Mouse (Mus musculus): ENCODE data around the gene Mmp12. TPM values are rescaled to one million over a fixed set of nuclear protein-coding genes. Genes with fewer than 3 reads are reported as not detected.
"Not testable (repeated sequence)": the region's sequence is repeated elsewhere in the genome, so short reads cannot be mapped to it uniquely, and the experiment has no call there.

Gene Mmp12
- polyA plus RNA-seq (2015; fragmentation: Nextera tagmentation; extraction: Ambion mirVana): 1.7 and 1.8 TPM in 2 replicates

GRCm38 (mm10) chr9:7344107-7344506, at the start of gene Mmp12:
Gene Mmp12 (plus strand): TSS chr9:7344381.
- H3K9me3 ChIP-seq (replicated peaks; ENCODE audit: control insufficient read depth, low read length): no peaks in the 10 kb centered on the region
- no peak within 1 kb of the TSS for H3K9ac ChIP-seq (ENCODE audit: low read length)
- no peak within 1 kb of the TSS for H3K27ac ChIP-seq (ENCODE audit: low read length)
- no peak for ATAC-seq (replicated peaks; ENCODE audit: extremely low read depth, insufficient read depth, low FRiP score)
- H3K4me3 ChIP-seq (ENCODE audit: low read length): no peak within 1 kb of the TSS
- no peaks in the 10 kb centered on the region for H3K4me1 ChIP-seq (ENCODE audit: control insufficient read depth, insufficient read depth, low read length)
- no peaks in the 10 kb centered on the region for H3K36me3 ChIP-seq (ENCODE audit: control insufficient read depth, insufficient read depth)
- H3K4me2 ChIP-seq (ENCODE audit: low read depth, low read length): no peak within 1 kb of the TSS
- H3K27me3 ChIP-seq (ENCODE audit: control insufficient read depth, insufficient read depth, low read length): no peaks in the 10 kb centered on the region

GRCm38 (mm10) chr9:7331847-7332246, 12.3 kb upstream of the Mmp12 start:
- no peaks in the 10 kb centered on the region for H3K36me3 ChIP-seq (ENCODE audit: control insufficient read depth, insufficient read depth)
- no peak overlapping the region for H3K9ac ChIP-seq (ENCODE audit: low read length)
- no peak for ATAC-seq (replicated peaks; ENCODE audit: extremely low read depth, insufficient read depth, low FRiP score)
- H3K9me3 ChIP-seq (replicated peaks; ENCODE audit: control insufficient read depth, low read length): no peaks in the 10 kb centered on the region
- H3K4me3 ChIP-seq (ENCODE audit: low read length): no peak overlapping the region
- no peak overlapping the region for H3K4me2 ChIP-seq (ENCODE audit: low read depth, low read length)
- H3K27ac ChIP-seq (ENCODE audit: low read length): no peak overlapping the region
- no peaks in the 10 kb centered on the region for H3K4me1 ChIP-seq (ENCODE audit: control insufficient read depth, insufficient read depth, low read length)
- no peaks in the 10 kb centered on the region for H3K27me3 ChIP-seq (ENCODE audit: control insufficient read depth, insufficient read depth, low read length)

DNA sequence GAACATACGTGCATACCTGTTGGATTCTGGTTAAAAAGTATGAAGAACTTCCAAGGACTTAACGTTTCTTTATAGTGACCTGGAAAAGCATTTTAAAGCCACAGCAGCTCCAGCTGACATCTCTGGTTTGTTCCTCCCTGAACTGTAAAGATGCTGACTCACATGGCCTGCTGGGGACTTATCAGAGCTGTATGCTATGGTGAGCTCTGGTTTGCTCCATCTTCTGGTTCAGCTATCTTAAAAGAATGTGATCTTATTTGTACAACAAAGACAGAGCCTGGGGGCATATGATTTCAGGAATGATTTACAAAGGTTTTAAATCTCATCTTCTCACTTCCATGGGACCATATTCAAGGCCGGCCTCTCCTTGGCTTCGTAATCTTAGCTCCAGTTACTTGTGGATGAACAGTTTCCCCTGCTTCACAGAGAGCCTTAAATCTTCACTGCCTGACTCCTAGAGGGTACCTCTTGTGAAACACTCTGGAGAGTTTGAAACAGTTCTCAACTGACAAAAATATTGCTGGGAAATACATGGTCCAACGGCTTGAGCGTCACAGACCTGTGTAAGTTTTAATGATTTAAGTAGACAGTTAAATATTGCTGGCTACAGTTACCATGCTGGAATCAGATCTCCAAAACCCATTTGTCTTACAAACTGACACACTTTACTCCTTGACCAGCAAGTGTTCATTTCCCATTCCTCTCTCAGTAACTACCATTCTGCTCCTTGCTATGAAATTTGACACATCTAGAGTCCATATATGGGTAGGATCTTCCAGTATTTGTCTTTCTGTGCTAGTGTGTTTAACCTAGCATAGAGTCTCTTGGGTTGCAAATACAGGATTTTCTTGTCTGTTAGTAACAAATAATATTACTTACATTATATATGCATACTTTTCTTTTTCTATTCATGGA, 8.2 kb upstream of the Mmp12 start:
- no peaks in the 10 kb centered on the region for H3K36me3 ChIP-seq (ENCODE audit: control insufficient read depth, insufficient read depth)
- no peak overlapping the region for H3K4me3 ChIP-seq (ENCODE audit: low read length)
- no peaks in the 10 kb centered on the region for H3K9me3 ChIP-seq (replicated peaks; ENCODE audit: control insufficient read depth, low read length)
- H3K9ac ChIP-seq (ENCODE audit: low read length): no peak overlapping the region
- no peaks in the 10 kb centered on the region for H3K27me3 ChIP-seq (ENCODE audit: control insufficient read depth, insufficient read depth, low read length)
- H3K4me2 ChIP-seq (ENCODE audit: low read depth, low read length): no peak overlapping the region
- 84% methylated on average over 5 of the region's 6 CpGs for WGBS
- no peak for ATAC-seq (replicated peaks; ENCODE audit: extremely low read depth, insufficient read depth, low FRiP score)
- H3K27ac ChIP-seq (ENCODE audit: low read length): no peak overlapping the region
- no peaks in the 10 kb centered on the region for H3K4me1 ChIP-seq (ENCODE audit: control insufficient read depth, insufficient read depth, low read length)

GRCm38 (mm10) chr9:7336740-7337483, 7.3 kb upstream of the Mmp12 start:
- no peak for ATAC-seq (replicated peaks; ENCODE audit: extremely low read depth, insufficient read depth, low FRiP score)
- Histone ChIP-seq H3K9ac (ENCODE audit: low read length) (no peak overlapping the region), H3K27ac (ENCODE audit: low read length) (no peak overlapping the region), H3K4me2 (ENCODE audit: low read depth, low read length) (no peak overlapping the region), H3K4me3 (ENCODE audit: low read length) (no peak overlapping the region), H3K4me1 (ENCODE audit: control insufficient read depth, insufficient read depth, low read length) (no peaks in the 10 kb centered on the region), H3K36me3 (ENCODE audit: control insufficient read depth, insufficient read depth) (no peaks in the 10 kb centered on the region), H3K9me3 (replicated peaks; ENCODE audit: control insufficient read depth, low read length) (no peaks in the 10 kb centered on the region), H3K27me3 (ENCODE audit: control insufficient read depth, insufficient read depth, low read length) (no peaks in the 10 kb centered on the region)

GRCm38 (mm10) chr9:7345513-7345912, 1.3 kb downstream of the Mmp12 start:
- H3K27me3 ChIP-seq (ENCODE audit: control insufficient read depth, insufficient read depth, low read length): no peaks in the 10 kb centered on the region
- 81% methylated on average over 2 of the region's 2 CpGs for WGBS
- H3K27ac ChIP-seq (ENCODE audit: low read length): no peak overlapping the region
- H3K9me3 ChIP-seq (replicated peaks; ENCODE audit: control insufficient read depth, low read length): no peaks in the 10 kb centered on the region
- no peak for ATAC-seq (replicated peaks; ENCODE audit: extremely low read depth, insufficient read depth, low FRiP score)
- H3K4me2 ChIP-seq (ENCODE audit: low read depth, low read length): no peak overlapping the region
- no peaks in the 10 kb centered on the region for H3K4me1 ChIP-seq (ENCODE audit: control insufficient read depth, insufficient read depth, low read length)
- H3K36me3 ChIP-seq (ENCODE audit: control insufficient read depth, insufficient read depth): no peaks in the 10 kb centered on the region
- no peak overlapping the region for H3K4me3 ChIP-seq (ENCODE audit: low read length)
- H3K9ac ChIP-seq (ENCODE audit: low read length): no peak overlapping the region

GRCm38 (mm10) chr9:7354535-7354934, 10.4 kb downstream of the Mmp12 start:
- no peak overlapping the region for H3K9ac ChIP-seq (ENCODE audit: low read length)
- no peaks in the 10 kb centered on the region for H3K9me3 ChIP-seq (replicated peaks; ENCODE audit: control insufficient read depth, low read length)
- H3K4me3 ChIP-seq (ENCODE audit: low read length): no peak overlapping the region
- no peak for ATAC-seq (replicated peaks; ENCODE audit: extremely low read depth, insufficient read depth, low FRiP score)
- no peaks in the 10 kb centered on the region for H3K36me3 ChIP-seq (ENCODE audit: control insufficient read depth, insufficient read depth)
- no peaks in the 10 kb centered on the region for H3K27me3 ChIP-seq (ENCODE audit: control insufficient read depth, insufficient read depth, low read length)
- H3K4me1 ChIP-seq (ENCODE audit: control insufficient read depth, insufficient read depth, low read length): no peaks in the 10 kb centered on the region
- WGBS: 77% methylated on average over 3 of the region's 3 CpGs
- no peak overlapping the region for H3K4me2 ChIP-seq (ENCODE audit: low read depth, low read length)
- no peak overlapping the region for H3K27ac ChIP-seq (ENCODE audit: low read length)

GRCm38 (mm10) chr9:7387947-7388346, 43.8 kb downstream of the Mmp12 start, which contains the start of gene Mmp1b:
Gene Mmp1b (minus strand): TSS chr9:7388047.
- no peaks in the 10 kb centered on the region for H3K36me3 ChIP-seq (ENCODE audit: control insufficient read depth, insufficient read depth)
- H3K9me3 ChIP-seq (replicated peaks; ENCODE audit: control insufficient read depth, low read length): no peaks in the 10 kb centered on the region; the same call in 1 of the 2 replicates
- no peak within 1 kb of the TSS for H3K9ac ChIP-seq (ENCODE audit: low read length)
- no peaks in the 10 kb centered on the region for H3K4me1 ChIP-seq (ENCODE audit: control insufficient read depth, insufficient read depth, low read length)
- H3K27ac ChIP-seq (ENCODE audit: low read length): no peak within 1 kb of the TSS
- ATAC-seq (replicated peaks; ENCODE audit: extremely low read depth, insufficient read depth, low FRiP score): no peak
- no peak within 1 kb of the TSS for H3K4me3 ChIP-seq (ENCODE audit: low read length)
- H3K4me2 ChIP-seq (ENCODE audit: low read depth, low read length): no peak within 1 kb of the TSS
- no peaks in the 10 kb centered on the region for H3K27me3 ChIP-seq (ENCODE audit: control insufficient read depth, insufficient read depth, low read length)

DNA sequence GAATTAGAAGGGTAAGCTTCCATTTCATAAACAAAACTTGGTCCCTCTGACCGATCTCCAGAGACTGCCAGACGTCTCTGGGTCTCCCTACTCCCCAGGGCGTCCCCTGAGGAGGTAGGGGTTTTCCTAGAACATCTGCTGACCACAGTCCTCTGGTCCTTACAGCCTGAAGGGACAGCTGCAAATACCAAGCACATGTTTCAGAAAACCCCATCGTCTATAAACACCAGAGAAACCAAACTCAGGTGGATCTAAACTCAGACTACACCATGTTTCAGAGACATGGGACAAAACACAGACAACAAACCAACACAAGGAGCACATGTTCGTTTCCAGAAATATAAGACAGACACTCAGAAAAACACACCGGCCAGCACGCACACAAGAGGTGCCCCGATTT, 52.4 kb downstream of the Mmp12 start:
- 81% methylated on average over 8 of the region's 8 CpGs for WGBS

More for the DNA sequence above, 52.4 kb downstream of the Mmp12 start:
- not testable (repeated sequence) for ATAC-seq (replicated peaks; ENCODE audit: extremely low read depth, insufficient read depth, low FRiP score); H3K36me3 ChIP-seq (ENCODE audit: control insufficient read depth, insufficient read depth); H3K27me3 ChIP-seq (ENCODE audit: control insufficient read depth, insufficient read depth, low read length); H3K4me1 ChIP-seq (ENCODE audit: control insufficient read depth, insufficient read depth, low read length); H3K9me3 ChIP-seq (replicated peaks; ENCODE audit: control insufficient read depth, low read length); H3K4me3 ChIP-seq (ENCODE audit: low read length); H3K9ac ChIP-seq (ENCODE audit: low read length); H3K27ac ChIP-seq (ENCODE audit: low read length); H3K4me2 ChIP-seq (ENCODE audit: low read depth, low read length)

Data from heart, embryonic 16.5 days (tissue).